Mouse (Mus musculus) liver, adult 2 months (tissue): ENCODE measurements around the gene Rasgrf1.

Source experiments
- CTCF ChIP-seq: fragments of 200-500 bp; IDR thresholded peaks from 2 replicates; pipeline ENCODE4 v1.5.1; 2011; ENCODE audit warnings: low read depth, low read length, control low read depth
- POLR2A ChIP-seq: fragments of 200-500 bp; IDR thresholded peaks from 2 replicates; pipeline ENCODE4 v1.6.1; 2011; ENCODE audit warnings: low read length, control low read depth; ENCODE audit not compliant: insufficient read depth; ENCODE audit errors: extremely low read depth

GRCm38 (mm10) chr9:89879574-89879973, 30.1 kb upstream of the Rasgrf1 start:
- no peak for TF ChIP-seq CTCF
- TF ChIP-seq POLR2A: no peak
